Mouse (Mus musculus): Measurements from ENCODE around the gene Slc25a30. TPM values are rescaled to one million over a fixed set of nuclear protein-coding genes. Genes with fewer than 3 reads are reported as not detected.

The Slc25a30 gene
- polyA plus RNA-seq, 1 experiment from 2014 or later: 1.8 TPM

DNA sequence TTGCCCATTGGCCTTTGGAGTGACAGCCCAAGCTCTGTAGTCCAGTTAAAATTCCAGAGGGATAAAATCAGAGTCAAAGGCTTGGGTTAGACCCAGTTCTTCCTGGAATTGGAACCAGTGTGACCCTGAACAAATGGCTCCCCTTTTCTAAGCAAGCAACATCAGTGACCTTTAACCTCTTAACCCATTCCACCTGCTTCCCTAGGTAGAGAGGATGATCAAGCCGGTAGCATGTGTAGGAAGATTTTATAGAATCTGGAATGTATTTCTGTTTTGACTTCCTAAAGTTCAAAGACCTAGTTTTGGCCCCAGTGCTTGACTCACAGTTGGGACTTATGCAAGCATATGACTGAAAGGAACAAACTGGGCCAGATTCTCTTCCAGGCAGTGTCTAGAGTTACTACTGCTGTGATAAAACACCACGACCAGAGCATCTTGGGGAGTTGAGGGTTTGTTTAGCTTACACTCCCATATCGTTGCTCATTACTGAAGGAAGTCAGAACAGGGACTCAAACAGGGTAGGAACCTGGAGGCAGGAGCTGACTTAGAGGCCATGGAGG lies 40.1 kb upstream of the Slc25a30 start:
- no peak overlapping the region for H3K4me2 ChIP-seq
- 46% methylated on average over 3 of the region's 3 CpGs for WGBS (ENCODE audit: insufficient replicate concordance)
- no peak overlapping the region for H3K27ac ChIP-seq (replicated peaks)
- H3K4me1 ChIP-seq (replicated peaks): peaks cover 25% of the 10 kb centered on the region
- no peak overlapping the region for H3K4me3 ChIP-seq (replicated peaks)
- H3K27me3 ChIP-seq: peaks cover 27% of the 10 kb centered on the region
- ATAC-seq (ENCODE audit: insufficient read depth): no peak
- no peaks in the 10 kb centered on the region for H3K9me3 ChIP-seq (replicated peaks)
- H3K36me3 ChIP-seq (replicated peaks): no peaks in the 10 kb centered on the region
- no peak overlapping the region for H3K9ac ChIP-seq

DNA sequence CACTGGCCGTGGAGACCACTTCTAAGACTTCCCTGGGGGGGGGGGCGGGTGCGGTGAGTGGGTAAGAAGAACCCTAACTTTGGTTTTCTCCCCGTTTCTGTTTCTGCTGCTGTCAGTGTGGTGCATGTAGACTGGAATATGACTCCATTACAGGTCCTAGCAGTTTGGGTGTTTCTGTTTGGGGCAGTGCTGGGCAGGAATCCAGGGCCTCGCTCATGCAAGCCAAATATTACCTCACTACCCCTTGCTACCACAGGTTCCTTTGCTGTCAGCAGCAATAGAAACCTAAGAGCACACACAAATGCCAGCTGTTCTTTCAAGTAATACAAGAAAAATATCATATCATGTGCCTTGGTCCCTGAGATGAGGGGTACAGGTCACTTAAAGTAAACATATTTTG lies 33.2 kb upstream of the Slc25a30 start:
- Histone ChIP-seq H3K27ac (replicated peaks) (no peak overlapping the region), H3K4me1 (replicated peaks) (no peaks in the 10 kb centered on the region), H3K36me3 (replicated peaks) (no peaks in the 10 kb centered on the region), H3K9ac (no peak overlapping the region), H3K4me3 (replicated peaks) (no peak overlapping the region), H3K9me3 (replicated peaks) (no peaks in the 10 kb centered on the region), H3K4me2 (no peak overlapping the region), H3K27me3 (peaks cover under 1% of the 10 kb centered on the region)
- ATAC-seq (ENCODE audit: insufficient read depth): no peak
- WGBS (ENCODE audit: insufficient replicate concordance): 61% methylated on average over 5 of the region's 5 CpGs

DNA sequence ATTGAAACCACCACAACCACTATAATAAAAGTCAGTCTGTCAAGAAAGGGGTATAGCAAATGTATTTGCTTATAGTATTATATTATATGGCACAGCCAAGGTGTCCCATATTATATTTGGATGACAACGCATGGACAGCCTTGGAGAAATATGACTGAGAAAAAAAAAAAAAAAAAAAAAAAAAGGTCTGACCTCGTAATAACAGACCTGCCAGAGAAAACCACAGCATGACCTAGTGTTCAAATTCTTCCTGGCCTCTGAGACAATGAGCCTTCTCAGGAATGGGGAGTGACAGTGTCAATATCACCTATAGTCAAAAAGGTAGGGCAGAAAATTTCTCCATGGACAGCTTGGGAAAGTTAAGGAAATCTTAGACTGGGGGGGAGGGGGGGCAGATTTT lies 32.5 kb upstream of the Slc25a30 start:
- Histone ChIP-seq H3K9me3 (replicated peaks) (no peaks in the 10 kb centered on the region), H3K4me2 (no peak overlapping the region), H3K4me3 (replicated peaks) (no peak overlapping the region), H3K9ac (no peak overlapping the region), H3K27me3 (peaks cover 5% of the 10 kb centered on the region), H3K36me3 (replicated peaks) (no peaks in the 10 kb centered on the region), H3K27ac (replicated peaks) (no peak overlapping the region), H3K4me1 (replicated peaks) (no peaks in the 10 kb centered on the region)
- WGBS (ENCODE audit: insufficient replicate concordance): 34% methylated on average over 2 of the region's 2 CpGs
- ATAC-seq (ENCODE audit: insufficient read depth): no peak

DNA sequence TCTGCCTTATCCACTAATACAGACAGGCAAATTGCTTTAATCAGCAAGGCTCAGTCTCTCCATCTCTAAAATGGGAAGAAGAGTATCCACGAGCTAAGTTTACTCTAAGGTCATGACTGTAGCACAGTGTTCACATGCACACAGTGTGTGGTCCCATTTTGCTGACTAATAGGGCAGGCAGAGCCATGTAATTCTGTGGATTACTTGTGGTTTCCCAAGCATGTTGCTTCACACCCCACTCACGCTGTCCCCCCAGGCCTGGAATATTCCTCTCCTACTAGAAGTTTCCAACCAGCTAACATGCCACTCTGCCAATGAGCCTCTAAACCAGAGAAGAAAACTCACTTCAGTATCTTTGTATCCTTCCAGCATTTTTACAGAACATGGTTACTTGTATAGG lies 31.7 kb upstream of the Slc25a30 start:
- no peaks in the 10 kb centered on the region for H3K36me3 ChIP-seq (replicated peaks)
- no peak overlapping the region for H3K27ac ChIP-seq (replicated peaks)
- no peak overlapping the region for H3K9ac ChIP-seq
- no peaks in the 10 kb centered on the region for H3K4me1 ChIP-seq (replicated peaks)
- H3K27me3 ChIP-seq: peaks cover 5% of the 10 kb centered on the region
- ATAC-seq (ENCODE audit: insufficient read depth): no peak
- H3K4me3 ChIP-seq (replicated peaks): no peak overlapping the region
- no peaks in the 10 kb centered on the region for H3K9me3 ChIP-seq (replicated peaks)
- no peak overlapping the region for H3K4me2 ChIP-seq
- 45% methylated on average over 2 of the region's 2 CpGs for WGBS (ENCODE audit: insufficient replicate concordance)

DNA sequence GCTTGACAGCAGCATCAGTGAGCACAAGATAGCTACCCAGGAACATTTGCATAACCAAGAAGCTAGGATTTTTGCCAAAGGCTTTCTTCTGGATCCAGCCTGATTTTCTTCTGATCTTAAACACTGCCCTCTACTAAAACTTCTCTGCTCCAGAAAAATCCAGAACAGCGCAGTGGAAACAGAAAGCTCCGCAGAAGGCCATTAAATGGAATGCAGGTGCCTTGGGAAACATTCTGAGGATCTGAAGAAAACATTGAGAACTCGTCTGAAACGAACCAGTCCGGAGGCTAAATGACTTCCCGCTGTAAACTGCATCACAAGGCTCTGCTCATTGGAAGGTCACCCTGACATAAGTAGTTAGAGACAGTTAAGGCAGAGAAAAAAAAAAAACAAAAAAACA lies 23.1 kb upstream of the Slc25a30 start:
- no peaks in the 10 kb centered on the region for H3K9me3 ChIP-seq (replicated peaks)
- WGBS (ENCODE audit: insufficient replicate concordance): 72% methylated on average over 6 of the region's 6 CpGs
- H3K27ac ChIP-seq (replicated peaks): no peak overlapping the region
- no peak overlapping the region for H3K4me2 ChIP-seq
- no peak overlapping the region for H3K4me3 ChIP-seq (replicated peaks)
- H3K4me1 ChIP-seq (replicated peaks): 0 out of 2 replicates have a peak, but pooled peaks cover 8% of the 10 kb centered on the region
- no peak overlapping the region for H3K9ac ChIP-seq
- no peaks in the 10 kb centered on the region for H3K36me3 ChIP-seq (replicated peaks)
- no peak for ATAC-seq (ENCODE audit: insufficient read depth)
- peaks cover 4% of the 10 kb centered on the region; the same call in 1 of the 2 replicates for H3K27me3 ChIP-seq

DNA sequence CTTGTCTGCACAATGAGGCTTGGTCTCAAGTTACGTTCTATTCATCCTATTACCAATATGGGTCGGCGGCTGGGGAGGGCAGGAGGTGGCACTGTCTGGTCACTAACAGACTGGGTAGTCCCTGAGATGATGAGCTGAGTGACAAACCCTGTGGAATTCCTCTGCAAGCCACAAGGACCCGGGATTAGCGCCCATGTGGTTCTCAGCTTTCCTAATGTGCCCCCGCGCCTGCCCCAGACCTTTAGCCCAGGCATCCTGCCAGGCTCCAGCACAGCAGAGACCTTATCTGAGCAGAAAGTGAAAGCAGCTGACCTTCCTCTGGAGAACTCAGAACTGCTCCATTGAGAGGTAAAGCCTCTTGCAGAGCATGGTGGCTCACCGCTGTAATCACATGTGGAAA lies 21.0 kb upstream of the Slc25a30 start:
- H3K4me3 ChIP-seq (replicated peaks): no peak overlapping the region
- 64% methylated on average over 8 of the region's 8 CpGs for WGBS (ENCODE audit: insufficient replicate concordance)
- H3K4me1 ChIP-seq (replicated peaks): 0 out of 2 replicates have a peak, but pooled peaks cover 8% of the 10 kb centered on the region
- H3K27ac ChIP-seq (replicated peaks): no peak overlapping the region
- no peak overlapping the region for H3K4me2 ChIP-seq
- no peak overlapping the region for H3K9ac ChIP-seq
- H3K9me3 ChIP-seq (replicated peaks): no peaks in the 10 kb centered on the region
- no peak for ATAC-seq (ENCODE audit: insufficient read depth)
- no peaks in the 10 kb centered on the region for H3K36me3 ChIP-seq (replicated peaks)
- H3K27me3 ChIP-seq: no peaks in the 10 kb centered on the region; the same call in 1 of the 2 replicates

DNA sequence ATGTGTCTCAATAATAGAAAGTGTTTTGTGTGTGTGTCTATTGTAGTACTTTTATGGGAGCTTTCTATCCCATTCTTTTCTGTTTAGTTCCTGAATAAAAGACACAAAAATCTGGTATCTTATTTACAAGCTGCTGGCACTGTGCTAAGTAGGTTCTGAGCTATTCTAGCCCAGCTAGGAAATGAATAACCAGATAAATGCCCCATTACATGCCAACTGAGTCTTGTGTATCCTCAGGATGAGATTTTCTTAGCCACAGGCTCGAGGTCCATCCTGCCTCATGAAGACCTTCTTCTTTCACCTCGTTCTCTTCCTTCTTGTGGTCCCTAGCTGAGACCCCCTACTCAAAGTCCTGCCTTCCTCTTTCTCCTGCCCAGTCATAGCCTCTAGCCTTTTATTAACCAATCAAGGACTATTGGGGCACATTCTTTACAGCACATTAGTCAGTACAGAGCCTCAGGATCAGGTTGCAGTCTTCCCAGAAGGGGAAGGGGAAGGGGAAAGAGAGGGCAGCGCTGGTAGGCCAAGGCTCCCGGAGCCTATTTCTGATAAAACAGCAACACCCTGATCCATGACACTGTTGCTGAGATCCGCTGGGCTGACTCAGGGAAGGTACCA lies 11.0 kb upstream of the Slc25a30 start:
- 34% methylated on average over 5 of the region's 5 CpGs for WGBS (ENCODE audit: insufficient replicate concordance)
- Histone ChIP-seq H3K9ac (no peak overlapping the region), H3K4me2 (no peak overlapping the region), H3K36me3 (replicated peaks) (no peaks in the 10 kb centered on the region), H3K9me3 (replicated peaks) (no peaks in the 10 kb centered on the region), H3K27ac (replicated peaks) (no peak overlapping the region), H3K4me3 (replicated peaks) (no peak overlapping the region), H3K27me3 (peaks cover 10% of the 10 kb centered on the region), H3K4me1 (replicated peaks) (no peaks in the 10 kb centered on the region)
- no peak for ATAC-seq (ENCODE audit: insufficient read depth)

DNA sequence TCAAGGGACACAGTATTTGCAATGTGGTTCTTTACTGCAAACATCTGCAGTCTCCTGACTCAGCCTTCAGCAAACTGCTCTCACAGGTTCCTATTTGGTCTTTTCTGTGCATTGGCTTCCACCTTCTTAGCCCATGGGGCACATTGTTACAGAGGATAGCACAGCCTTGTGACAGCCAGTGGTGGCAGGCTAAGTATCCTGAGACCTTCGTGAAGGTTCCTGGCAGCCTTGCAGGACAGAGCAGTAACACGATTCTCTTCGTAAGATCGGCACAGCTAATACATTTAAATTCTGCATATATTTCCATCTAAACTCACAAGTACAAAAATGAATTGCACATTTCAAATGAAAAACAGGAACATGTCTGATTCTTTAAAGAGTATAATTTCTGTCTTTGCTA lies 9.1 kb upstream of the Slc25a30 start:
- Histone ChIP-seq H3K9ac (no peak overlapping the region), H3K4me2 (no peak overlapping the region), H3K27ac (replicated peaks) (no peak overlapping the region), H3K27me3 (peaks cover 6% of the 10 kb centered on the region), H3K4me1 (replicated peaks) (no peaks in the 10 kb centered on the region), H3K4me3 (replicated peaks) (no peak overlapping the region), H3K9me3 (replicated peaks) (no peaks in the 10 kb centered on the region), H3K36me3 (replicated peaks) (no peaks in the 10 kb centered on the region)
- ATAC-seq (ENCODE audit: insufficient read depth): no peak
- 65% methylated on average over 4 of the region's 4 CpGs for WGBS (ENCODE audit: insufficient replicate concordance)

DNA sequence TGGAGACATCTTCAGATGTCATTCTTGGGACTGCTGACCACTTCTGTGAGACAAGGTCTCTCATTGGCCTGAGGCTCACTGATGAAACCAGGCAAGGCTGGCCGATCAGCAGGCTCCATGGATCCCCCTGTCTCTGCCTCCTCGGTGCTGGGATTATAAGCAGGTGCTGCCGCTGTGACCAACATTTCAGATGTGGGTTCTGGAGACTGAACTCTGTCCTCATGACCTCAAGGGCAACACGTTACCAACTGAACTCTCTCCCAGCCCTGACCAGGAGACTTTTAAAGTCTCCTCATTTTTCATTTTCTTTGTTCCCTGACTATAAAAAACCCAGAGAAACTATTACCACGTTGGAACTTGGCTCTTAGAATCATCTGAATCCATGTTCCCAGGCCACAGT lies 7.9 kb upstream of the Slc25a30 start:
- no peaks in the 10 kb centered on the region for H3K4me1 ChIP-seq (replicated peaks)
- ATAC-seq (ENCODE audit: insufficient read depth): no peak
- peaks cover 6% of the 10 kb centered on the region for H3K27me3 ChIP-seq
- no peak overlapping the region for H3K4me2 ChIP-seq
- no peak overlapping the region for H3K4me3 ChIP-seq (replicated peaks)
- no peaks in the 10 kb centered on the region for H3K9me3 ChIP-seq (replicated peaks)
- no peak overlapping the region for H3K27ac ChIP-seq (replicated peaks)
- no peaks in the 10 kb centered on the region for H3K36me3 ChIP-seq (replicated peaks)
- H3K9ac ChIP-seq: no peak overlapping the region
- 55% methylated on average over 5 of the region's 5 CpGs for WGBS (ENCODE audit: insufficient replicate concordance)

DNA sequence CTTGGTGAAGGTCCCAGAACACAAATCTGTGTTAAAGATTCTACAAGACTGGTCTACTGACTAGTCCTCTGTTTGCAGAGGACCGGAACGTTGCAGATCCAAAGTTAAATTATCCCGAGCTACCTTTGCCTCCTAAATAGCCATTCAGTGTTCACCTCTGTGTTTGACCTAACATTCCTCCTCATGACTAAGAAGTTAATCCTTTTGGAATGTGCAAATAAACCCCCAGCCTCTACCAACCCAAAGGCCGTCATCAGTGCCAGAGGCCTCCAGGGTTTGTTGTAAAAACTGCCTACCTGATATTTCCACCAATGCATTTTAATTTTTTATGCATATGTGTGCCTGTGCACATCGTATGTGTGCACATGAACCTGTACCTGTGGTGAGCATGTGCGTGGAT lies 7.5 kb upstream of the Slc25a30 start:
- no peak for ATAC-seq (ENCODE audit: insufficient read depth)
- Histone ChIP-seq H3K27me3 (peaks cover 6% of the 10 kb centered on the region), H3K9ac (no peak overlapping the region), H3K4me2 (no peak overlapping the region), H3K27ac (replicated peaks) (no peak overlapping the region), H3K9me3 (replicated peaks) (no peaks in the 10 kb centered on the region), H3K4me3 (replicated peaks) (no peak overlapping the region), H3K4me1 (replicated peaks) (no peaks in the 10 kb centered on the region), H3K36me3 (replicated peaks) (no peaks in the 10 kb centered on the region)
- 65% methylated on average over 6 of the region's 6 CpGs for WGBS (ENCODE audit: insufficient replicate concordance)

DNA sequence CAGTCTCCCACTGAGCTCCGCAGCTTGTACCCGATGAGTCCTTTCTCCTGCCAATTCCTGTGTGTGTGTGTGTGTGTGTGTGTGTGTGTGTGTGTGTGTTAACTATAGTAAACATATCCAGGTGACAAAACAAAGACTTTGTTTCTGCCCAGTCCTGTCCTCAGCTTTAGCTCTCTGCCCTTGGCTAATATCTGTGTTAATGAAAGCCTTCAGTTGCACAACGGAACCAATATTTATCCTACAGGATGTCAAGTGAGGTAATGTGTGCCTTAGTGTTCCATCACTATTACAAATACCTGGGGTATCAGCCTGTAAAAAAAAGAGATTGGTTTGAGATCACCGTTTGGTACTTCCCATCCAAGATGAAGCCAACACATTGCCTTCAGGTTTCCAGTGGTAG lies 6.3 kb upstream of the Slc25a30 start:
- Histone ChIP-seq H3K4me1 (replicated peaks) (peaks cover 2% of the 10 kb centered on the region; the same call in 1 of the 2 replicates), H3K4me3 (replicated peaks) (no peak overlapping the region), H3K27me3 (peaks cover 6% of the 10 kb centered on the region), H3K36me3 (replicated peaks) (no peaks in the 10 kb centered on the region), H3K9me3 (replicated peaks) (no peaks in the 10 kb centered on the region), H3K4me2 (no peak overlapping the region), H3K9ac (no peak overlapping the region), H3K27ac (replicated peaks) (no peak overlapping the region)
- ATAC-seq (ENCODE audit: insufficient read depth): no peak; the same call in 1 of the 2 replicates
- WGBS (ENCODE audit: insufficient replicate concordance): 69% methylated on average over 4 of the region's 4 CpGs

DNA sequence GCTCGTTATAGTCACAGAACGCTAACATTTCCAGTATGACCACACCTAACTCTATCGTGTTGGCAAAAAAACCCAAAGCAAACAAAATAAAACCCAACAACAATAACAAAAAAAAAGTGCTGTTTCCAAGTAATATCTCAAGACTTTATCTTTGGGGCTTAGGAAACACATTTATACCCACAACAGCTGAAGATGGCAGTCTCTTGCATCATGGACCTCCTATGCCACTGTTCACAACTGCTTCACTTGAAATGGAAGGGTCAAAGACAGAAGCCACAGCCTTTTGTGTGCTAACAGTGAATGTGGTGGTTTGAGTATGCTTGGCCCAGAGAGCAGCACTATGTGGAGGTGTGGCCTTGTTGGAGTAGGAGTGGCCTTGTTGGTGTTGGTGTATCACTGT lies 4.5 kb upstream of the Slc25a30 start:
- H3K27ac ChIP-seq (replicated peaks): no peak overlapping the region
- no peak overlapping the region for H3K9ac ChIP-seq
- 70% methylated on average over 3 of the region's 3 CpGs for WGBS (ENCODE audit: insufficient replicate concordance)
- no peaks in the 10 kb centered on the region for H3K9me3 ChIP-seq (replicated peaks)
- ATAC-seq (ENCODE audit: insufficient read depth): no peak
- H3K27me3 ChIP-seq: no peaks in the 10 kb centered on the region; the same call in none of the 2 replicates
- peaks cover 17% of the 10 kb centered on the region for H3K4me1 ChIP-seq (replicated peaks)
- H3K4me3 ChIP-seq (replicated peaks): no peak overlapping the region
- no peak overlapping the region for H3K4me2 ChIP-seq
- H3K36me3 ChIP-seq (replicated peaks): no peaks in the 10 kb centered on the region
